Mouse (Mus musculus) forebrain, embryonic 13.5 days (tissue): ENCODE data around the gene 6030452D12Rik. TPM values are rescaled to one million over a fixed set of nuclear protein-coding genes. Genes with fewer than 3 reads are reported as not detected.

Source experiments
- ATAC-seq: fragments of 200-750 bp; cut with Nextera tagmentation; 2 replicates; pipeline ENCODE4 v1.8.0; 2017
- H3K27ac ChIP-seq: fragments of 300-500 bp; sonication (generic); 2 replicates; pipeline ENCODE4 v1.5.1; 2015; ENCODE audit warnings: inconsistent platforms, mild to moderate bottlenecking, moderate library complexity
- H3K27me3 ChIP-seq: fragments of 300-500 bp; sonication (generic); 2 replicates; pipeline ENCODE4 v1.6.1; 2015; ENCODE audit warnings: mild to moderate bottlenecking, inconsistent platforms
- H3K36me3 ChIP-seq: fragments of 300-500 bp; sonication (generic); 2 replicates; pipeline ENCODE4 v1.6.1; 2015; ENCODE audit warnings: mild to moderate bottlenecking, inconsistent platforms; ENCODE audit not compliant: poor library complexity, severe bottlenecking
- H3K4me1 ChIP-seq: fragments of 300-500 bp; sonication (generic); 2 replicates; pipeline ENCODE4 v1.6.1; 2015; ENCODE audit warnings: inconsistent platforms
- H3K4me2 ChIP-seq: fragments of 300-500 bp; sonication (generic); 2 replicates; pipeline ENCODE4 v1.6.1; 2015; ENCODE audit warnings: inconsistent platforms, mild to moderate bottlenecking, moderate library complexity
- H3K4me3 ChIP-seq: fragments of 300-500 bp; sonication (generic); 2 replicates; pipeline ENCODE4 v1.5.1; 2015; ENCODE audit warnings: mild to moderate bottlenecking, inconsistent platforms
- H3K9ac ChIP-seq: fragments of 300-500 bp; sonication (generic); 2 replicates; pipeline ENCODE4 v1.6.1; 2015; ENCODE audit warnings: mild to moderate bottlenecking, inconsistent platforms
- H3K9me3 ChIP-seq: fragments of 300-500 bp; sonication (generic); replicated peaks from 2 replicates; pipeline ENCODE4 v1.6.1; 2016; ENCODE audit warnings: inconsistent platforms
- WGBS: fragments of 180-500 bp; shearing (Covaris S2); methylation state at CpG from one replicate; pipeline ENCODE4 v1.1.7; 2015; 5-methylcytosine and 5-hydroxymethylcytosine counted together
- polyA plus RNA-seq: library from polyadenylated mRNA; unstranded; fragments of >200 nt; fragmentation: Nextera tagmentation; extraction: Ambion mirVana; gene quantifications from 2 replicates; pipeline ENCODE4 v1.2.1, GENCODE M21; 2015

The 6030452D12Rik gene
- polyA plus RNA-seq, 1 experiment from 2014 or later, result not detected

GRCm38 (mm10) chr8:106507761-106508331 is 7.5 kb downstream of the 6030452D12Rik start:
- peaks cover 36% of the 10 kb centered on the region for H3K4me1 ChIP-seq
- no peak overlapping the region for H3K27ac ChIP-seq
- no peaks in the 10 kb centered on the region for H3K9me3 ChIP-seq
- ATAC-seq, result peak; percentile 79
- peak overlapping the region; percentile 66 for H3K4me2 ChIP-seq
- WGBS, result under 1% methylated on average over 30 of the region's 30 CpGs
- no peaks in the 10 kb centered on the region for H3K36me3 ChIP-seq
- peak overlapping the region; percentile 33 for H3K4me3 ChIP-seq
- peaks cover 76% of the 10 kb centered on the region for H3K27me3 ChIP-seq
- H3K9ac ChIP-seq, result peak overlapping the region; percentile 55

GRCm38 (mm10) chr8:106508456-106508855 is 8.1 kb downstream of the 6030452D12Rik start:
- Histone ChIP-seq H3K9me3 (no peaks in the 10 kb centered on the region), H3K9ac (no peak overlapping the region), H3K4me1 (peaks cover 36% of the 10 kb centered on the region), H3K4me2 (peak overlapping the region; percentile 66), H3K27ac (no peak overlapping the region), H3K36me3 (no peaks in the 10 kb centered on the region), H3K4me3 (0 out of 2 replicates have a peak overlapping the region, but pooled peaks have one; percentile 33), H3K27me3 (peaks cover 82% of the 10 kb centered on the region)
- WGBS, result 11% methylated on average over 3 of the region's 3 CpGs
- ATAC-seq, result 0 out of 2 replicates have a peak, but pooled peaks have one; percentile 4

GRCm38 (mm10) chr8:106509079-106509780 is 8.9 kb downstream of the 6030452D12Rik start:
- no peaks in the 10 kb centered on the region for H3K36me3 ChIP-seq
- peaks cover 36% of the 10 kb centered on the region for H3K4me1 ChIP-seq
- no peak for ATAC-seq
- WGBS, result 49% methylated on average over 8 of the region's 8 CpGs
- no peaks in the 10 kb centered on the region for H3K9me3 ChIP-seq
- no peak overlapping the region for H3K4me3 ChIP-seq
- no peak overlapping the region for H3K27ac ChIP-seq
- H3K27me3 ChIP-seq, result peaks cover 87% of the 10 kb centered on the region
- no peak overlapping the region for H3K9ac ChIP-seq
- H3K4me2 ChIP-seq, result no peak overlapping the region

- no peaks in the 10 kb centered on the region for H3K36me3 ChIP-seq
- H3K9ac ChIP-seq, result peak within 1 kb of the TSS; percentile 43
- under 1% methylated on average over 34 of the region's 34 CpGs for WGBS
- H3K4me3 ChIP-seq, result peak within 1 kb of the TSS; percentile 35
- H3K9me3 ChIP-seq, result no peaks in the 10 kb centered on the region
- H3K4me1 ChIP-seq, result peaks cover 36% of the 10 kb centered on the region
- H3K27me3 ChIP-seq, result peaks cover 90% of the 10 kb centered on the region
- no peak within 1 kb of the TSS for H3K27ac ChIP-seq
- no peak for ATAC-seq
- peak within 1 kb of the TSS; percentile 58 for H3K4me2 ChIP-seq
Observed at GRCm38 (mm10) chr8:106510365-106510975, 10.1 kb downstream of the 6030452D12Rik start, which contains the start of gene Cdh3. Cdh3 (plus strand) TSS chr8:106510891.

- H3K27ac ChIP-seq, result no peak overlapping the region
- 0 out of 2 replicates have a peak overlapping the region, but pooled peaks have one; percentile 43 for H3K9ac ChIP-seq
- H3K27me3 ChIP-seq, result peaks cover 85% of the 10 kb centered on the region
- ATAC-seq, result 0 out of 2 replicates have a peak, but pooled peaks have one; percentile 46
- WGBS, result under 1% methylated on average over 22 of the region's 22 CpGs
- H3K36me3 ChIP-seq, result no peaks in the 10 kb centered on the region
- H3K4me2 ChIP-seq, result peak overlapping the region; percentile 58
- peaks cover 36% of the 10 kb centered on the region for H3K4me1 ChIP-seq
- H3K4me3 ChIP-seq, result peak overlapping the region; percentile 35
- no peaks in the 10 kb centered on the region for H3K9me3 ChIP-seq
Observed at GRCm38 (mm10) chr8:106511065-106511501, 10.8 kb downstream of the 6030452D12Rik start.

- peak overlapping the region; percentile 58 for H3K4me2 ChIP-seq
- H3K9me3 ChIP-seq, result no peaks in the 10 kb centered on the region
- no peak overlapping the region for H3K27ac ChIP-seq
- H3K4me1 ChIP-seq, result peaks cover 36% of the 10 kb centered on the region
- no peaks in the 10 kb centered on the region for H3K36me3 ChIP-seq
- WGBS, result 1% methylated on average over 29 of the region's 30 CpGs
- peak overlapping the region; percentile 35 for H3K4me3 ChIP-seq
- peaks cover 80% of the 10 kb centered on the region for H3K27me3 ChIP-seq
- ATAC-seq, result 0 out of 2 replicates have a peak, but pooled peaks have one; percentile 11
- peak overlapping the region; percentile 37; the same call in 1 of the 2 replicates for H3K9ac ChIP-seq
Observed at GRCm38 (mm10) chr8:106511531-106512041, 11.3 kb downstream of the 6030452D12Rik start.

- no peak for ATAC-seq
- H3K9ac ChIP-seq, result no peak overlapping the region
- WGBS, result 70% methylated on average over 7 of the region's 7 CpGs
- peaks cover 31% of the 10 kb centered on the region for H3K4me1 ChIP-seq
- H3K27me3 ChIP-seq, result peaks cover 70% of the 10 kb centered on the region
- no peaks in the 10 kb centered on the region for H3K9me3 ChIP-seq
- no peak overlapping the region for H3K27ac ChIP-seq
- H3K36me3 ChIP-seq, result no peaks in the 10 kb centered on the region
- H3K4me2 ChIP-seq, result no peak overlapping the region
- no peak overlapping the region for H3K4me3 ChIP-seq
Observed at GRCm38 (mm10) chr8:106512475-106513150, 12.3 kb downstream of the 6030452D12Rik start.

- no peak overlapping the region for H3K4me3 ChIP-seq
- 16% methylated on average over 1 of the region's 1 CpGs for WGBS
- H3K4me2 ChIP-seq, result no peak overlapping the region
- peaks cover 39% of the 10 kb centered on the region for H3K27me3 ChIP-seq
- H3K27ac ChIP-seq, result no peak overlapping the region
- H3K9ac ChIP-seq, result no peak overlapping the region
- H3K36me3 ChIP-seq, result no peaks in the 10 kb centered on the region
- peaks cover 12% of the 10 kb centered on the region for H3K4me1 ChIP-seq
- no peaks in the 10 kb centered on the region for H3K9me3 ChIP-seq
- no peak for ATAC-seq
Observed at GRCm38 (mm10) chr8:106515946-106516479, 15.7 kb downstream of the 6030452D12Rik start.

GRCm38 (mm10) chr8:106516581-106516980 is 16.3 kb downstream of the 6030452D12Rik start:
- Histone ChIP-seq H3K27ac (no peak overlapping the region), H3K9me3 (no peaks in the 10 kb centered on the region), H3K36me3 (no peaks in the 10 kb centered on the region), H3K4me3 (no peak overlapping the region), H3K4me2 (no peak overlapping the region), H3K9ac (no peak overlapping the region), H3K4me1 (peaks cover 6% of the 10 kb centered on the region), H3K27me3 (peaks cover 33% of the 10 kb centered on the region)
- WGBS, result 85% methylated on average over 2 of the region's 2 CpGs
- ATAC-seq, result no peak

GRCm38 (mm10) chr8:106518763-106519162 is 18.4 kb downstream of the 6030452D12Rik start:
- 57% methylated on average over 3 of the region's 3 CpGs for WGBS
- H3K4me2 ChIP-seq, result no peak overlapping the region
- H3K4me3 ChIP-seq, result no peak overlapping the region
- no peak for ATAC-seq
- no peaks in the 10 kb centered on the region for H3K9me3 ChIP-seq
- no peak overlapping the region for H3K9ac ChIP-seq
- H3K27me3 ChIP-seq, result 0 out of 2 replicates have a peak, but pooled peaks cover 12% of the 10 kb centered on the region
- no peak overlapping the region for H3K27ac ChIP-seq
- no peaks in the 10 kb centered on the region for H3K4me1 ChIP-seq
- no peaks in the 10 kb centered on the region for H3K36me3 ChIP-seq

GRCm38 (mm10) chr8:106520578-106520977 is 20.3 kb downstream of the 6030452D12Rik start:
- Histone ChIP-seq H3K4me2 (no peak overlapping the region), H3K9ac (no peak overlapping the region), H3K4me3 (no peak overlapping the region), H3K9me3 (no peaks in the 10 kb centered on the region), H3K36me3 (no peaks in the 10 kb centered on the region), H3K27me3 (no peaks in the 10 kb centered on the region), H3K27ac (no peak overlapping the region), H3K4me1 (no peaks in the 10 kb centered on the region)
- WGBS, result 88% methylated on average over 7 of the region's 7 CpGs
- ATAC-seq, result no peak
